Mouse (Mus musculus) heart, adult 2 months (tissue): ENCODE data around the gene Chrnd.

Source experiments
- CTCF ChIP-seq: fragments of 200-600 bp; IDR thresholded peaks from 2 replicates; pipeline ENCODE4 v1.8.1; 2022; ENCODE audit warnings: antibody characterized with exemption, mild to moderate bottlenecking, moderate library complexity
- POLR2A ChIP-seq: fragments of 200-500 bp; IDR thresholded peaks from 2 replicates; pipeline ENCODE4 v1.6.1; 2011; ENCODE audit warnings: mild to moderate bottlenecking, low read depth, low read length, control low read depth; ENCODE audit not compliant: insufficient read depth

GRCm38 (mm10) chr1:87149422-87149821, 41.0 kb upstream of the Chrnd start:
- TF ChIP-seq POLR2A (no peak), CTCF (no peak)
